Mouse (Mus musculus): ENCODE data around the gene Slf2. TPM values are rescaled to one million over a fixed set of nuclear protein-coding genes. Genes with fewer than 3 reads are reported as not detected.

Slf2 gene
- polyA plus RNA-seq, 1 experiment from 2014 or later: 28.1 TPM

DNA sequence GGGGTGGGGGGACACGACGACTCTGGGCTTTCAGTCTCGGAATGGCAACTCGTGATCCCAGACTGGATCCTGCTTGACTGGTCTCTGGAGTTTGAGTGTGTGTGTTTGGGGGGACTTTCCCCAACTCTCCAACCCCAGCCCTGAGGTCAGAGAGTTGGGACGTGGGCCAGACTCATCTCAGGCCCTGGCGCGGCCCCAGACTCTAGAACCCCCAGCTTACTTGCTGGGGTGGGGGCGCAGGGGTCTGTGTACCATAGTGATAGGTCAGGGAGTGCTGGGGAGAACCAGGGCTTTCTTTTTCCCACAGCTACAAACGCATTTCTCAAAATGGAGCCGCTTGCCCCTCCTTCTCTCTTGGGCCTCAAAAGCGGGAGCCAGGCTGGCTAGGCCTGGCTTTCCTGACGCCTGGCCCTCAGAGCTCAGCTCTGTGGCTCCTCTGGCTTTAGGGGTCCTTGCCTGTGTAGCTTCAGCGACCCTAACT is 87.4 kb downstream of the Slf2 start:
- Histone ChIP-seq H3K4me1 (replicated peaks) (peaks cover 75% of the 10 kb centered on the region), H3K36me3 (peaks cover 32% of the 10 kb centered on the region), H3K27ac (peak overlapping the region; percentile 99), H3K4me3 (peak overlapping the region; percentile 73), H3K9me3 (no peaks in the 10 kb centered on the region), H3K27me3 (ENCODE audit: insufficient read depth, poor library complexity, severe bottlenecking) (no peaks in the 10 kb centered on the region; the same call in 1 of the 2 replicates)
- WGBS: under 1% methylated on average over 13 of the region's 13 CpGs
- peak; percentile 58 for DNase-seq (ENCODE audit: low spot score)

DNA sequence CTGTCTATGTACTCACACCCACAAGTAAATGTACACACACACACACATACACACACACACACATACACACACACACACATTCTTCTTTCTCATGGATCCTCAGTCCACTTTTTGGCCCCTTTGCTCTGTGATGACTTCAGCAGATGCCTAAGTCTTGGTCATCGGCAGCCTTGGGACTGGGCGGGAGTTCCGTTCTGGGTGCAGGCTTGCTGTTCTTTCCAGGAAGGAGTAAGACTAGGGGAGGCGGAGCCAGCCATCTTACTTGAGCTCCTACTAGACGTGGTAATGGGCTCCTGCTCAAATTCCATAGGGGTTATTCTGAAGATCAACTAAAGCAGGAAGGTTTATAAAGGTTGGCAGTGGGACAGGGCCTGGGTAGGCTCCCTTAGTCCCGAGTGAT is 89.4 kb downstream of the Slf2 start:
- H3K4me1 ChIP-seq (replicated peaks): peaks cover 67% of the 10 kb centered on the region
- peak overlapping the region; percentile 29; the same call in 1 of the 2 replicates for H3K4me3 ChIP-seq
- H3K36me3 ChIP-seq: peaks cover 51% of the 10 kb centered on the region
- no peak for DNase-seq (ENCODE audit: low spot score)
- H3K9me3 ChIP-seq: no peaks in the 10 kb centered on the region
- no peaks in the 10 kb centered on the region; the same call in 1 of the 2 replicates for H3K27me3 ChIP-seq (ENCODE audit: insufficient read depth, poor library complexity, severe bottlenecking)
- 72% methylated on average over 6 of the region's 6 CpGs for WGBS
- H3K27ac ChIP-seq: 0 out of 2 replicates have a peak overlapping the region, but pooled peaks have one; percentile 1

DNA sequence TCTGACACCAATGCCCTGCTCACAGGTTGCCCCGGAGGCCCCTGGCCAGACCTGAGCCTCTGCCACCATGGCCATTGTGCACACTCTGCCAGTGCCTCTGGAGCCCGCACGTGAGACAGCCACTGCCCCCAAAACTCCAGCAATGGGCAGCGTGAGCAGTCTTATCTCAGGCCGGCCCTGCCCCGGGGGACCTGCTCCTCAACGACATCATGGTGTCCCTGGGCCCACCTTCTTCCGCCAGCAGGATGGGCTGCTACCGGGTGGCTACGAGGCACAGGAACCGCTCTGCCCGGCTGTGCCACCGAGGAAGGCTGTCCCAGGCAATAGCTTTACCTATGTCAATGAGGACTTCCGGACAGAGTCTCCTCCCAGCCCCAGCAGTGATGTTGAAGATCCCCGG is 90.4 kb downstream of the Slf2 start:
- DNase-seq (ENCODE audit: low spot score): no peak
- Histone ChIP-seq H3K4me3 (peak overlapping the region; percentile 23; the same call in 1 of the 2 replicates), H3K4me1 (replicated peaks) (peaks cover 64% of the 10 kb centered on the region), H3K36me3 (peaks cover 61% of the 10 kb centered on the region), H3K9me3 (no peaks in the 10 kb centered on the region), H3K27ac (peak overlapping the region; percentile 42; the same call in 1 of the 2 replicates), H3K27me3 (ENCODE audit: insufficient read depth, poor library complexity, severe bottlenecking) (no peaks in the 10 kb centered on the region; the same call in 1 of the 2 replicates)
- 92% methylated on average over 15 of the region's 15 CpGs for WGBS

DNA sequence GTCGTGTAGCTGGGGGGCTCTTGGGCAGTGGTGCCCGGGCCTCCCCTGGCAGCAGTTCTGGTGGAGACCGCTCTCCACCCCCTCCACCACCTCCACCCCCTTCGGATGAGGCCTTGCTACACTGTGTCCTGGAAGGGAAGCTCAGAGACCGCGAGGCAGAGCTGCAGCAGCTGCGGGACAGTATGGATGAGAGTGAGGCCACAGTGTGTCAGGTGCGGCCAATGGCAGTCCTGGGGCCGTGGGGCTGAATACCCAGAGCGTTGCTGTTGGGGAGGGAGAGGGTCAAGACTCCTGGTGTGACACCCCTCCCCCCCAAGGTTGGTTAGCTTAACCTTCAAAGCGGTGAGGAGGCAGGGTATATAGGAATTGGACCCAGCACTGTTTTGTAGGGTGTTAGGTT is 93.0 kb downstream of the Slf2 start:
- H3K36me3 ChIP-seq: peaks cover 88% of the 10 kb centered on the region
- no peak for DNase-seq (ENCODE audit: low spot score)
- WGBS: 87% methylated on average over 11 of the region's 11 CpGs

DNA sequence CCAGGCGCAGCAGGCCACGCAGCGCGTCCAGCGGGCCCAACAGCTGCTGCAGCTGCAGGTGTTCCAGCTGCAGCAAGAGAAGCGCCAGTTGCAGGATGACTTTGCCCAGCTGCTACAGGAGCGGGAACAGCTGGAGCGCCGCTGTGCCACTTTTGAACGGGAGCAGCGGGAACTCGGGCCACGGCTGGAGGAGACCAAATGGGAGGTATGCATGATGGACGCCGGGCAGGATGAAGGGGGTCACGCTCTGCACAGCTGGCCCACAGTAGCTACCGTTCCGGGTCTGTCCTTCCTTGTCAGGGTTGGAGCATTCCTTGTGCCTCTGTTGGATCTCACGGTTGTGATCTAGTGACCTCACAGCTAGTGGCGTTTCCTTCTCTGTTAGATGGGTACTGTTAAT is 93.8 kb downstream of the Slf2 start:
- Histone ChIP-seq H3K27me3 (ENCODE audit: insufficient read depth, poor library complexity, severe bottlenecking) (no peaks in the 10 kb centered on the region), H3K36me3 (peaks cover 88% of the 10 kb centered on the region), H3K27ac (no peak overlapping the region), H3K4me3 (no peak overlapping the region), H3K9me3 (no peaks in the 10 kb centered on the region), H3K4me1 (replicated peaks) (peaks cover 69% of the 10 kb centered on the region)
- WGBS: 85% methylated on average over 20 of the region's 20 CpGs
- no peak for DNase-seq (ENCODE audit: low spot score)

More for the DNA sequence above, 93.0 kb downstream of the Slf2 start:
- Histone ChIP-seq H3K4me3 (no peak overlapping the region), H3K9me3 (no peaks in the 10 kb centered on the region), H3K27ac (peak overlapping the region; percentile 45; the same call in 1 of the 2 replicates), H3K4me1 (replicated peaks) (peaks cover 70% of the 10 kb centered on the region), H3K27me3 (ENCODE audit: insufficient read depth, poor library complexity, severe bottlenecking) (no peaks in the 10 kb centered on the region)

DNA sequence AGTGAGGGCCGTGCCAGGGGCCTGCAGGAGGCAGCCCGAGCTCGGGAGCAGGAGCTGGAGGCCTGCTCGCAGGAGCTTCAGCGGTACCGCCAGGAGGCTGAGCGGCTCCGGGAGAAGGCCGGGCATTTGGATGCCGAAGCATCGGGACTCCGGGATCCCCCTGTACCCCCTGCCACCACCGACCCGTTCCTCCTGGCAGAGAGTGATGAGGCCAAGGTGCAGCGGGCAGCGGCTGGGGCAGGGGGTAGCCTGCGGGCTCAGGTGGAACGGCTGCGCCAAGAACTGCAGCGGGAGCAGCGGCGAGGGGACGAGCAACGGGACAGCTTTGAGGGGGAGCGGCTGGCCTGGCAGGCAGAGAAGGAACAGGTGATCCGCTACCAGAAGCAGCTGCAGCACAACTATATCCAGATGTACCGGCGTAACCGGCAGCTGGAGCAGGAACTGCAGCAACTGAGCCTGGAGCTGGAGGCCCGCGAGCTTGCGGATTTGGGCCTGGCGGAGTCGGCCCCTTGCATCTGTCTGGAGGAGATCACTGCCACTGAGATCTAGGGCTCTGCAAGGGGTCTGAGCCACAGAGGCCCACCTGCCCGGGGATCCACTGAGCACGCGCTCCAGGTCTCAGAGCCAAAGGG is 95.1 kb downstream of the Slf2 start:
- no peak for DNase-seq (ENCODE audit: low spot score)
- H3K36me3 ChIP-seq: peaks cover 79% of the 10 kb centered on the region

DNA sequence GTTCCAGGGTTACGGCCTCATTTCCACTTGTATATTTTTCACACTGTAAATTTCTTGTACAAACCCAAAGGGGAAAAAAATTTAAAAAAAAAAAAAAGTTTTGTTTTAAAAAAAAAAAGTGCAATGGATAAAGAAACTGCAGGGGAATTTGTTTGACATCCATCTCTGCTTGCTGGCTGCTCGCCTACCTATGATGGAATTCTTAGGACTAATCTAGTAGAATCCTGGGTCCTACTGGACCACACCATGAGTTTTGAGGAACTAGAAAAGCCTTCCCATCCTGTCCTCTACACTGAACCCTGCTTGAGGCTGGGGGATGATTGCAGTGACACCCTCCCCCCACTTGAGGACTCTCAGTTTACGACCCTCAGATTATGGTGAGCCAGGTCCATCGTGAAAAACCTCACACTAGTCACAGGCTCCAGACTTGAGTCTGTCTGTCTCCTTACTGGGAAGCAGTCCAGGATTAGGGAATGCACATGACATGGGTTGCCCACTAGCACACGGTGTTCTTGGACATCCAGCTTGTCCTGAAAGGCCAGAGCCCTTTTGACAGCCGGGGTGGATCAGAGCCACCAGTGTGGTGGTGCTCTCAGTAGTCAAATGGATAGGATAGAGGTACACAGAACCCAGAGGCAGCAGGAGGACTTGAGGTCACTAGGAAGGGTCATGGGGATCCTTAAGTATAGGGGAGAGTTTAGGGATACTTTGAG is 96.2 kb downstream of the Slf2 start:
- no peak for DNase-seq (ENCODE audit: low spot score)
- Histone ChIP-seq H3K4me1 (replicated peaks) (peaks cover 67% of the 10 kb centered on the region), H3K4me3 (no peak overlapping the region), H3K9me3 (no peaks in the 10 kb centered on the region), H3K27ac (peak overlapping the region; percentile 54), H3K27me3 (ENCODE audit: insufficient read depth, poor library complexity, severe bottlenecking) (no peaks in the 10 kb centered on the region), H3K36me3 (peaks cover 69% of the 10 kb centered on the region)
- 90% methylated on average over 6 of the region's 6 CpGs for WGBS

More for the DNA sequence above, 95.1 kb downstream of the Slf2 start:
- H3K9me3 ChIP-seq: no peaks in the 10 kb centered on the region
- WGBS: 92% methylated on average over 37 of the region's 37 CpGs
- peaks cover 67% of the 10 kb centered on the region for H3K4me1 ChIP-seq (replicated peaks)
- H3K4me3 ChIP-seq: no peak overlapping the region
- 0 out of 2 replicates have a peak overlapping the region, but pooled peaks have one; percentile 16 for H3K27ac ChIP-seq
- no peaks in the 10 kb centered on the region for H3K27me3 ChIP-seq (ENCODE audit: insufficient read depth, poor library complexity, severe bottlenecking)

DNA sequence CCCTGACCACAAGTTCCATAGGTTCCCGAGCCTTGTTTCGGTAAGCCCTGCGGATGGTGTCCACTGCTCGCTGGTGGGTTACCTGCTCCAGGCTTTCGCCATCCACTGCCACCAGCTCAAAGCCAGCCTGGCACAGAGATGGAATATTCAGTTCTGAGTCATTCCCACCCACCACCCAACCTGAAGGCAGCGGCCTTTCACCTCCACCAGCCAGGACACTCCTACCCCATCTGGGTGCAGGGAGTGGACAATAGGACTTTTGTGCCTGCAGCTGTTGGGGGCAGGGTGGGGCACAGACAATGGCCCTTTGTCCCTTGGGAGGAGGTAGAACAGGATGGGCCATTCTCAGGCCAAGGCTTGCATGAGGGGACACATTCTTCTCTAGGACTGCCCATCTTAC is 96.9 kb downstream of the Slf2 start:
- Histone ChIP-seq H3K27ac (peak overlapping the region; percentile 54), H3K36me3 (peaks cover 61% of the 10 kb centered on the region), H3K4me3 (no peak overlapping the region), H3K9me3 (no peaks in the 10 kb centered on the region), H3K27me3 (ENCODE audit: insufficient read depth, poor library complexity, severe bottlenecking) (peaks cover 6% of the 10 kb centered on the region; the same call in 1 of the 2 replicates), H3K4me1 (replicated peaks) (peaks cover 69% of the 10 kb centered on the region)
- 80% methylated on average over 6 of the region's 6 CpGs for whole genome bisulfite sequencing
- peak; percentile 57 for DNase-seq (ENCODE audit: low spot score)

DNA sequence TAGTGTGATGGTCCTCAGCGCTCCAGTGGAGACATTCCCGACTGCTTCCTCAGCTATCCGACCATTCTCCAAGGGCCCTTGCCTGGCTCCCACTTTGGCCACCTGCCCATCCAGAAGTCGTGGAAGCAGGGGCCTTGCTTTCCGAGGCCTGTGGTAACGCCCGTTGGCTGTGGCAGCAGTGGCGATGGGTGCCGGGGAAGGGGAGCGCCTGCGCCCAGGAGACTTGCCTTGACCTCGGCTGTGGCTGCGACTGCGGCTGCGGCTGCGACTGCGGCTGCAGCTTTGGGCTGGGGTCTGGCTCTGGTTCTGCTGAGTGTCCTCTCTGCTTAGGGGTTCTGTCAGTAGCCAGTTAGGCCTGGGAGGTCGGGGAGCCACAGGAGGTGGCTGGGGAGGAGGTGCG is 97.8 kb downstream of the Slf2 start:
- peaks cover 8% of the 10 kb centered on the region; the same call in 1 of the 2 replicates for H3K27me3 ChIP-seq (ENCODE audit: insufficient read depth, poor library complexity, severe bottlenecking)
- H3K36me3 ChIP-seq: peaks cover 52% of the 10 kb centered on the region
- H3K4me1 ChIP-seq (replicated peaks): peaks cover 70% of the 10 kb centered on the region
- no peaks in the 10 kb centered on the region for H3K9me3 ChIP-seq
- 0 out of 2 replicates have a peak overlapping the region, but pooled peaks have one; percentile 12 for H3K27ac ChIP-seq
- no peak for DNase-seq (ENCODE audit: low spot score)
- no peak overlapping the region for H3K4me3 ChIP-seq
- 59% methylated on average over 19 of the region's 19 CpGs for WGBS

DNA sequence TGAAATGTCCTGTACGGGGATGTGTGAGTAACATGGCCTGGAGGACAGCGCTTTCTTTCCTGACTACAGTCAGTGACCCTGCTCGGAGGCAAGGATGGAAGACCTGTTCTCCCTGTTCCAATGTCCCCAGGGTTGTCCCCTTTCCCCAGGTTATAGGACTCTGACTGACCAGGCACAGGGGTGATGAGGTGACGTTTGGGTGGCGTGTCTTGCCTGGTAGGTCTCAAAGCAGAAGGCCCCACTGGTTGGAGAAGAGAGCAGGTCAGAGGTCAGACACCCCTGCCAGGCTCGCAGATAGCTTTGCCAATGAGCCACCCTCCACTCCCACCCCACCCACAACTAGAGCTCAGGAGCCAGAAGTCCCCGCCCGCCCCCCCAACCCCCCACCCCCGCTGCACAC is 98.6 kb downstream of the Slf2 start:
- Histone ChIP-seq H3K36me3 (peaks cover 44% of the 10 kb centered on the region), H3K27me3 (ENCODE audit: insufficient read depth, poor library complexity, severe bottlenecking) (peaks cover 8% of the 10 kb centered on the region; the same call in 1 of the 2 replicates), H3K4me3 (no peak overlapping the region), H3K9me3 (no peaks in the 10 kb centered on the region), H3K27ac (peak overlapping the region; percentile 54), H3K4me1 (replicated peaks) (peaks cover 66% of the 10 kb centered on the region)
- 50% methylated on average over 9 of the region's 9 CpGs for WGBS
- no peak for DNase-seq (ENCODE audit: low spot score)

DNA sequence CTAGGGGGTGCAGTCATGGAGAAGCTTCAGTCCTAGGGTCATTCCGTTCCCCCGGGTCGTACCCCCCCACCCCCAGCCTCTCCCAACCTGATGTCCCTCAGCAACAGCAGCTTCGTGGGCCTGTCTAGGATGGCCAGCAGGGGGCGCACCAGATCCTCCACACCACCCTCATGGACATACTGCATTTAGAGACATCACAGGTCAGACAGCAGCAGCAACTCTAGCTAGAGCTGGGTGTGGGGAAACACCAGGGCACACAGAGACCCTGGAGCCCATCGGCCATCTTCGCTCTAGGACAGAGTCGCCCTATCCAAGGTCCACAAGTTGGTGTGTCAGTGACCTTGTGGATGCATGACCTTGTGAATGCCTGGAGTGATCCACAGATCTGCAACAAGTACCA is 99.2 kb downstream of the Slf2 start:
- Histone ChIP-seq H3K9me3 (no peaks in the 10 kb centered on the region), H3K4me3 (no peak overlapping the region), H3K36me3 (peaks cover 39% of the 10 kb centered on the region), H3K27me3 (ENCODE audit: insufficient read depth, poor library complexity, severe bottlenecking) (peaks cover 8% of the 10 kb centered on the region; the same call in 1 of the 2 replicates), H3K4me1 (replicated peaks) (peaks cover 63% of the 10 kb centered on the region), H3K27ac (peak overlapping the region; percentile 54)
- peak; percentile 72 for DNase-seq (ENCODE audit: low spot score)
- WGBS: 34% methylated on average over 8 of the region's 8 CpGs

DNA sequence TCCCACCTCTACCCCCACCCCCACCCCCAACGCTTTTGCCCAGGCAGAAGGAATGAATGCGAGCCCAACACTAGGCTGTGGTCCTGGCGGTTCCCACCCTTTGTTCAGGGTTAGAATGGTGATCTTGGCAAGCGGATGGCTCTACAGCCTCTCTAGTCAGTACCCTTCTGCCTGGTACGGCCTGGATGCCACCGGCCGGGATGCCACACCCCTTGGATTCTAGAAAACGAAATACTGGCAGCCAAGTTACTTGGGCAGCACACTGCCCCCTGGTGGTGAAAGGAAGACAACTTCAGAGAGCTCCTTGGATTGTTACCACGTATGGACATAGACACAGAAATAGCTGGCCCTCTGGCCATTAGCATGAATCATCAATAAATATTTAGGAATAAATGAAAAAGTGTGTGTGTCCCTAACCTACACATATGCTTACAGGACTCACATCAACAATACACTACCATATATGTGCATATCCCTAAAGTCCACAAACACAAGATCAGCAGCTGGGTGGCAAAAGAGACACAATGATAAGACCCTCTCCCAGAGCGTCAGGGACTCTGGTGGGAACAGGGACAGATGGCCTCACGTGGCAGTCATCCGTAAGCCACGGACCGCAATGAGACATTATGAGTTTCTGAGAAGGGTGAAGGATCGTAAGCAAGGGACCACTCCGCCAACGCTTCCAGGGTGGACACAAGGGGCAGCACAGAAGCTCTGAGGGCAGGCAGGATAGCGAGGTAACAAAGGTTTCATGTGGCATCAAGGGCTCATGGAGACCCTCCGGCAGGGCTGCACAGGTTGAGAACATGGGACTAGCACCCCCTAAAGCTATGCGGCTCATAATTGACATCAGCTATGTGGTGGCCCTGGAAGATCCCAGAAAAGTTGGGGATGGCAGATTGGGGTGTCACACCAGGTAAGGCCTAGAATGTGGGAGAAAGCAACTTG is 100.1 kb downstream of the Slf2 start:
- no peak overlapping the region for H3K27ac ChIP-seq
- WGBS: 43% methylated on average over 20 of the region's 20 CpGs

More for the DNA sequence above, 100.1 kb downstream of the Slf2 start:
- peaks cover 15% of the 10 kb centered on the region for H3K27me3 ChIP-seq (ENCODE audit: insufficient read depth, poor library complexity, severe bottlenecking)
- peak; percentile 75 for DNase-seq (ENCODE audit: low spot score)
- peaks cover 61% of the 10 kb centered on the region for H3K4me1 ChIP-seq (replicated peaks)
- H3K4me3 ChIP-seq: peak overlapping the region; percentile 16; the same call in 1 of the 2 replicates
- H3K36me3 ChIP-seq: peaks cover 30% of the 10 kb centered on the region
- H3K9me3 ChIP-seq: no peaks in the 10 kb centered on the region

Data from hindbrain, embryonic 10.5 days (tissue).